In genomic region chr6:100107508-100107907, GRCm38 (mm10) we compare ENCODE assay signal across 9 mouse cellular contexts.
"Had no signal": no experiment of that assay in that cellular context is flagged by ENCODE, and none has a peak within 500 bp of the region (broad histone marks: within the 10 kb centered on the region; RNA-seq: fewer than 3 reads in every experiment).

No protein-coding gene starts in this region.

- DNase-seq: kidney, postnatal 25 days; lung, postnatal 36 days; right cerebral cortex, postnatal 14 days; thymus, postnatal 4 days had no signal

- H3K9ac ChIP-seq: liver, embryonic 12.5 days; lung, embryonic 15.5 days; midbrain, embryonic 13.5 days had no signal

- H3K9me3 ChIP-seq: limb, embryonic 10.5 days; liver, embryonic 12.5 days; lung, embryonic 15.5 days; midbrain, embryonic 13.5 days had no signal

- H3K4me2 ChIP-seq: liver, embryonic 12.5 days; lung, embryonic 15.5 days; midbrain, embryonic 13.5 days had no signal

- ATAC-seq: liver, embryonic 12.5 days; midbrain, embryonic 13.5 days had no signal

- H3K27ac ChIP-seq: left cerebral cortex, adult 2 months; limb, embryonic 10.5 days; liver, embryonic 12.5 days; lung, embryonic 15.5 days; midbrain, embryonic 13.5 days had no signal

- H3K36me3 ChIP-seq: limb, embryonic 10.5 days; liver, embryonic 12.5 days; lung, embryonic 15.5 days; midbrain, embryonic 13.5 days had no signal

- H3K4me3 ChIP-seq: left cerebral cortex, adult 2 months; limb, embryonic 10.5 days; liver, embryonic 12.5 days; lung, embryonic 15.5 days; midbrain, embryonic 13.5 days had no signal
